Mouse (Mus musculus): ENCODE results near the gene Ccdc39. TPM values are rescaled to one million over a fixed set of nuclear protein-coding genes. Genes with fewer than 3 reads are reported as not detected.
A peak's percentile ranks its signal among the peaks of the same experiment; 100 is the strongest.

Ccdc39 gene
- polyA plus RNA-seq, 1 experiment from 2014 or later = 16.6 TPM

GRCm38 (mm10) chr3:33864000-33864540 is 20.0 kb upstream of the Ccdc39 start:
- no peak overlapping the region for H3K4me2 ChIP-seq (ENCODE audit: low read length)
- no peaks in the 10 kb centered on the region for H3K4me1 ChIP-seq (replicated peaks; ENCODE audit: control insufficient read depth, insufficient read depth, low read length)
- no peaks in the 10 kb centered on the region for H3K27me3 ChIP-seq (replicated peaks; ENCODE audit: control insufficient read depth, insufficient read depth, low read length)
- H3K4me3 ChIP-seq (replicated peaks; ENCODE audit: low read length) = no peak overlapping the region
- no peaks in the 10 kb centered on the region for H3K36me3 ChIP-seq (ENCODE audit: control insufficient read depth, insufficient read depth)
- no peak for ATAC-seq
- H3K27ac ChIP-seq (ENCODE audit: low read length) = no peak overlapping the region
- H3K9me3 ChIP-seq (ENCODE audit: control insufficient read depth, low read length) = no peaks in the 10 kb centered on the region
- H3K9ac ChIP-seq (replicated peaks; ENCODE audit: low read depth, low read length) = no peak overlapping the region

- ATAC-seq = no peak
- no peaks in the 10 kb centered on the region for H3K9me3 ChIP-seq (ENCODE audit: control insufficient read depth, low read length)
Measured at GRCm38 (mm10) chr3:33858939-33859338, 14.8 kb upstream of the Ccdc39 start.

GRCm38 (mm10) chr3:33853062-33853461 is 9.0 kb upstream of the Ccdc39 start:
- H3K4me2 ChIP-seq (ENCODE audit: low read length) = no peak overlapping the region
- H3K9ac ChIP-seq (replicated peaks; ENCODE audit: low read depth, low read length) = no peak overlapping the region
- H3K36me3 ChIP-seq (ENCODE audit: control insufficient read depth, insufficient read depth) = no peaks in the 10 kb centered on the region
- H3K27ac ChIP-seq (ENCODE audit: low read length) = no peak overlapping the region
- H3K4me3 ChIP-seq (replicated peaks; ENCODE audit: low read length) = no peak overlapping the region
- no peaks in the 10 kb centered on the region for H3K9me3 ChIP-seq (ENCODE audit: control insufficient read depth, low read length)
- no peak for ATAC-seq
- H3K27me3 ChIP-seq (replicated peaks; ENCODE audit: control insufficient read depth, insufficient read depth, low read length) = no peaks in the 10 kb centered on the region
- H3K4me1 ChIP-seq (replicated peaks; ENCODE audit: control insufficient read depth, insufficient read depth, low read length) = no peaks in the 10 kb centered on the region
- WGBS = 51% methylated on average over 1 of the region's 1 CpGs

More at GRCm38 (mm10) chr3:33858939-33859338, 14.8 kb upstream of the Ccdc39 start:
- Histone ChIP-seq H3K9ac (replicated peaks; ENCODE audit: low read depth, low read length) (no peak overlapping the region), H3K4me1 (replicated peaks; ENCODE audit: control insufficient read depth, insufficient read depth, low read length) (no peaks in the 10 kb centered on the region), H3K36me3 (ENCODE audit: control insufficient read depth, insufficient read depth) (no peaks in the 10 kb centered on the region), H3K4me2 (ENCODE audit: low read length) (no peak overlapping the region), H3K27me3 (replicated peaks; ENCODE audit: control insufficient read depth, insufficient read depth, low read length) (no peaks in the 10 kb centered on the region), H3K4me3 (replicated peaks; ENCODE audit: low read length) (no peak overlapping the region), H3K27ac (ENCODE audit: low read length) (no peak overlapping the region)
- whole genome bisulfite sequencing = 91% methylated on average over 3 of the region's 3 CpGs

- H3K4me2 ChIP-seq (ENCODE audit: low read length) = no peak overlapping the region
- no peaks in the 10 kb centered on the region for H3K27me3 ChIP-seq (replicated peaks; ENCODE audit: control insufficient read depth, insufficient read depth, low read length)
- no peak overlapping the region for H3K4me3 ChIP-seq (replicated peaks; ENCODE audit: low read length)
- ATAC-seq = no peak
- no peaks in the 10 kb centered on the region for H3K9me3 ChIP-seq (ENCODE audit: control insufficient read depth, low read length)
- no peak overlapping the region for H3K27ac ChIP-seq (ENCODE audit: low read length)
- no peaks in the 10 kb centered on the region for H3K36me3 ChIP-seq (ENCODE audit: control insufficient read depth, insufficient read depth)
- no peaks in the 10 kb centered on the region for H3K4me1 ChIP-seq (replicated peaks; ENCODE audit: control insufficient read depth, insufficient read depth, low read length)
- H3K9ac ChIP-seq (replicated peaks; ENCODE audit: low read depth, low read length) = no peak overlapping the region
- WGBS = 97% methylated on average over 4 of the region's 4 CpGs
Measured at GRCm38 (mm10) chr3:33850856-33851255, 6.7 kb upstream of the Ccdc39 start.

- Histone ChIP-seq H3K27me3 (replicated peaks; ENCODE audit: control insufficient read depth, insufficient read depth, low read length) (no peaks in the 10 kb centered on the region), H3K4me2 (ENCODE audit: low read length) (no peak overlapping the region), H3K27ac (ENCODE audit: low read length) (no peak overlapping the region), H3K36me3 (ENCODE audit: control insufficient read depth, insufficient read depth) (no peaks in the 10 kb centered on the region), H3K4me1 (replicated peaks; ENCODE audit: control insufficient read depth, insufficient read depth, low read length) (peaks cover 11% of the 10 kb centered on the region), H3K4me3 (replicated peaks; ENCODE audit: low read length) (no peak overlapping the region), H3K9ac (replicated peaks; ENCODE audit: low read depth, low read length) (no peak overlapping the region), H3K9me3 (ENCODE audit: control insufficient read depth, low read length) (no peaks in the 10 kb centered on the region)
- no peak for ATAC-seq
- 86% methylated on average over 6 of the region's 6 CpGs for WGBS
Measured at GRCm38 (mm10) chr3:33846639-33847038, 2.5 kb upstream of the Ccdc39 start.

- peaks cover 5% of the 10 kb centered on the region; the same call in 1 of the 2 replicates for H3K4me1 ChIP-seq (replicated peaks; ENCODE audit: control insufficient read depth, insufficient read depth, low read length)
- peaks cover 3% of the 10 kb centered on the region; the same call in 1 of the 2 replicates for H3K9me3 ChIP-seq (ENCODE audit: control insufficient read depth, low read length)
- no peak overlapping the region for H3K9ac ChIP-seq (replicated peaks; ENCODE audit: low read depth, low read length)
- H3K4me3 ChIP-seq (replicated peaks; ENCODE audit: low read length) = no peak overlapping the region
- H3K4me2 ChIP-seq (ENCODE audit: low read length) = no peak overlapping the region
- no peaks in the 10 kb centered on the region for H3K27me3 ChIP-seq (replicated peaks; ENCODE audit: control insufficient read depth, insufficient read depth, low read length)
- no peaks in the 10 kb centered on the region for H3K36me3 ChIP-seq (ENCODE audit: control insufficient read depth, insufficient read depth)
- WGBS = 74% methylated on average over 10 of the region's 10 CpGs
- no peak for ATAC-seq
- H3K27ac ChIP-seq (ENCODE audit: low read length) = no peak overlapping the region
Measured at GRCm38 (mm10) chr3:33838877-33839276, 5.2 kb downstream of the Ccdc39 start.

- H3K27me3 ChIP-seq (replicated peaks; ENCODE audit: control insufficient read depth, insufficient read depth, low read length) = no peaks in the 10 kb centered on the region
- no peak overlapping the region for H3K27ac ChIP-seq (ENCODE audit: low read length)
- H3K36me3 ChIP-seq (ENCODE audit: control insufficient read depth, insufficient read depth) = no peaks in the 10 kb centered on the region
- WGBS = 97% methylated on average over 13 of the region's 13 CpGs
- H3K4me3 ChIP-seq (replicated peaks; ENCODE audit: low read length) = no peak overlapping the region
- no peak overlapping the region for H3K4me2 ChIP-seq (ENCODE audit: low read length)
- no peak overlapping the region for H3K9ac ChIP-seq (replicated peaks; ENCODE audit: low read depth, low read length)
- no peak for ATAC-seq
- peaks cover 3% of the 10 kb centered on the region; the same call in 1 of the 2 replicates for H3K9me3 ChIP-seq (ENCODE audit: control insufficient read depth, low read length)
- no peaks in the 10 kb centered on the region for H3K4me1 ChIP-seq (replicated peaks; ENCODE audit: control insufficient read depth, insufficient read depth, low read length)
Measured at GRCm38 (mm10) chr3:33836576-33836975, 7.5 kb downstream of the Ccdc39 start.

GRCm38 (mm10) chr3:33832351-33832750 is 11.8 kb downstream of the Ccdc39 start:
- no peak for ATAC-seq
- Histone ChIP-seq H3K27ac (ENCODE audit: low read length) (no peak overlapping the region), H3K9ac (replicated peaks; ENCODE audit: low read depth, low read length) (no peak overlapping the region), H3K27me3 (replicated peaks; ENCODE audit: control insufficient read depth, insufficient read depth, low read length) (no peaks in the 10 kb centered on the region), H3K4me3 (replicated peaks; ENCODE audit: low read length) (no peak overlapping the region), H3K9me3 (ENCODE audit: control insufficient read depth, low read length) (no peaks in the 10 kb centered on the region), H3K4me2 (ENCODE audit: low read length) (no peak overlapping the region), H3K4me1 (replicated peaks; ENCODE audit: control insufficient read depth, insufficient read depth, low read length) (no peaks in the 10 kb centered on the region), H3K36me3 (ENCODE audit: control insufficient read depth, insufficient read depth) (no peaks in the 10 kb centered on the region)
- WGBS = 88% methylated on average over 10 of the region's 10 CpGs

- 43% methylated on average over 9 of the region's 9 CpGs for WGBS
- ATAC-seq = peak; percentile 84
Measured at GRCm38 (mm10) chr3:33824135-33824946, 19.8 kb downstream of the Ccdc39 start.

More at GRCm38 (mm10) chr3:33824135-33824946, 19.8 kb downstream of the Ccdc39 start:
- Histone ChIP-seq H3K27me3 (replicated peaks; ENCODE audit: control insufficient read depth, insufficient read depth, low read length) (no peaks in the 10 kb centered on the region), H3K9me3 (ENCODE audit: control insufficient read depth, low read length) (no peaks in the 10 kb centered on the region), H3K4me3 (replicated peaks; ENCODE audit: low read length) (no peak overlapping the region), H3K4me1 (replicated peaks; ENCODE audit: control insufficient read depth, insufficient read depth, low read length) (no peaks in the 10 kb centered on the region), H3K4me2 (ENCODE audit: low read length) (no peak overlapping the region), H3K27ac (ENCODE audit: low read length) (no peak overlapping the region), H3K36me3 (ENCODE audit: control insufficient read depth, insufficient read depth) (no peaks in the 10 kb centered on the region), H3K9ac (replicated peaks; ENCODE audit: low read depth, low read length) (no peak overlapping the region)

Data from forebrain, embryonic 16.5 days (tissue).